Mouse (Mus musculus) fat pad, adult 2 months (tissue): Measurements from ENCODE around the gene Mdh1b.

Experiments
- DNase-seq: peaks from one replicate; pipeline ENCODE4 v3.0.0-alpha.2; 2011; ENCODE audit warnings: low read depth, low spot score; ENCODE audit errors: extremely low read depth

The Mdh1b gene

GRCm38 (mm10) chr1:63730240-63730771 lies at the start of gene Mdh1b, which contains the start of gene Fastkd2:
Gene Mdh1b, minus strand, starts transcription at chr1:63730318.
Gene Fastkd2, plus strand, starts transcription at chr1:63730614.
- peak; percentile 54 for DNase-seq

- DNase-seq: no peak
Measured at GRCm38 (mm10) chr1:63776902-63777630, 46.9 kb upstream of the Mdh1b start.

- no peak for DNase-seq
Measured at GRCm38 (mm10) chr1:63776396-63776795, 46.3 kb upstream of the Mdh1b start.

- no peak for DNase-seq
Measured at GRCm38 (mm10) chr1:63770309-63770708, 40.2 kb upstream of the Mdh1b start.

- no peak for DNase-seq
Measured at GRCm38 (mm10) chr1:63769167-63769566, 39.0 kb upstream of the Mdh1b start, which contains the start of gene 4933402D24Rik. Gene 4933402D24Rik, minus strand, starts transcription at chr1:63769267.

- no peak for DNase-seq
Measured at GRCm38 (mm10) chr1:63768112-63768511, 38.0 kb upstream of the Mdh1b start.

- DNase-seq: no peak
Measured at GRCm38 (mm10) chr1:63764395-63764794, 34.3 kb upstream of the Mdh1b start.

- no peak for DNase-seq
Measured at GRCm38 (mm10) chr1:63763881-63764386, 33.8 kb upstream of the Mdh1b start.

- DNase-seq: no peak
Measured at GRCm38 (mm10) chr1:63763212-63763694, 33.1 kb upstream of the Mdh1b start.

GRCm38 (mm10) chr1:63756005-63756404 lies 25.9 kb upstream of the Mdh1b start:
- no peak for DNase-seq

GRCm38 (mm10) chr1:63729796-63730195 lies 322 bp downstream of the Mdh1b start:
- no peak for DNase-seq

- no peak for DNase-seq
Measured at GRCm38 (mm10) chr1:63720161-63720560, 10.0 kb downstream of the Mdh1b start.

GRCm38 (mm10) chr1:63708876-63709275 lies 21.2 kb downstream of the Mdh1b start:
- peak; percentile 87 for DNase-seq

- DNase-seq: no peak
Measured at GRCm38 (mm10) chr1:63705733-63706132, 24.4 kb downstream of the Mdh1b start.

- DNase-seq: no peak
Measured at GRCm38 (mm10) chr1:63696861-63697260, 33.3 kb downstream of the Mdh1b start.

GRCm38 (mm10) chr1:63686827-63687226 lies 43.3 kb downstream of the Mdh1b start, which contains the start of gene Dytn:
Gene Dytn, minus strand, starts transcription at chr1:63686927.
- DNase-seq: no peak

- DNase-seq: no peak
Measured at GRCm38 (mm10) chr1:63675975-63676374, 54.1 kb downstream of the Mdh1b start.

- DNase-seq: no peak
Measured at GRCm38 (mm10) chr1:63668852-63669160, 61.3 kb downstream of the Mdh1b start.

GRCm38 (mm10) chr1:63667949-63668851 lies 61.9 kb downstream of the Mdh1b start:
- no peak for DNase-seq

- DNase-seq: no peak
Measured at GRCm38 (mm10) chr1:63667201-63667948, 62.7 kb downstream of the Mdh1b start.

GRCm38 (mm10) chr1:63666089-63666488 lies 64.0 kb downstream of the Mdh1b start:
- no peak for DNase-seq
